Mouse (Mus musculus) ES-E14 (cell line): ENCODE results near the gene Rhbg. TPM values are rescaled to one million over a fixed set of nuclear protein-coding genes. Genes with fewer than 3 reads are reported as not detected.

Experiments
- DNase-seq: peaks from one replicate; pipeline ENCODE4 v3.0.0-alpha.2; 2013; ENCODE audit warnings: low read depth, low spot score
- H3K27ac ChIP-seq: 2 replicates; pipeline ENCODE4 v1.5.1; 2012; ENCODE audit warnings: low read depth, mild to moderate bottlenecking, low read length, moderate library complexity, mixed read lengths; ENCODE audit not compliant: poor library complexity, insufficient read depth, severe bottlenecking
- H3K36me3 ChIP-seq: 2 replicates; pipeline ENCODE4 v1.6.1; 2012; ENCODE audit warnings: mild to moderate bottlenecking, low read length, moderate library complexity, mixed read lengths; ENCODE audit not compliant: control insufficient read depth, poor library complexity, insufficient read depth, severe bottlenecking
- H3K4me1 ChIP-seq, 2 experiments: fragments of 150-350 bp in 1 of 2; sonication (generic) in 1 of 2; 2 replicates each; pipeline ENCODE4 v1.6.1; 2012; ENCODE audit warnings: low read length in 2 of 2, mild to moderate bottlenecking in 1 of 2, mixed read lengths in 1 of 2; ENCODE audit not compliant: control insufficient read depth in 2 of 2, insufficient read depth in 2 of 2, poor library complexity in 1 of 2
- H3K4me3 ChIP-seq, 2 experiments: fragments of 150-350 bp in 1 of 2; sonication (generic) in 1 of 2; 2 replicates each; pipeline ENCODE4 v1.5.1; 2012; ENCODE audit warnings: low read length in 2 of 2, low read depth in 1 of 2, mild to moderate bottlenecking in 1 of 2, mixed read lengths in 1 of 2; ENCODE audit not compliant: insufficient read depth in 1 of 2, poor library complexity in 1 of 2, severe bottlenecking in 1 of 2
- H3K9ac ChIP-seq: 2 replicates; pipeline ENCODE4 v1.6.1; 2012; ENCODE audit warnings: low read depth, mild to moderate bottlenecking, low read length, mixed read lengths; ENCODE audit not compliant: poor library complexity, insufficient read depth, severe bottlenecking
- H3K9me3 ChIP-seq: fragments of 150-350 bp; sonication (generic); 2 replicates; pipeline ENCODE4 v1.6.1; 2012; ENCODE audit warnings: low read depth, mild to moderate bottlenecking, low read length; ENCODE audit not compliant: control insufficient read depth, insufficient read depth
- CHD2 ChIP-seq: IDR thresholded peaks from 2 replicates; pipeline ENCODE4 v1.6.1; 2014; ENCODE audit warnings: mild to moderate bottlenecking, low read depth, low read length, inconsistent platforms
- HCFC1 ChIP-seq: IDR thresholded peaks from 2 replicates; pipeline ENCODE4 v1.6.1; 2012; ENCODE audit warnings: low read length, inconsistent platforms, borderline replicate concordance; ENCODE audit not compliant: insufficient read depth
- MAFK ChIP-seq: IDR thresholded peaks from 2 replicates; pipeline ENCODE4 v1.6.1; 2014; ENCODE audit warnings: mild to moderate bottlenecking, low read depth, low read length, inconsistent platforms; ENCODE audit not compliant: insufficient read depth
- ZC3H11A ChIP-seq: IDR thresholded peaks from 2 replicates; pipeline ENCODE4 v1.6.1; 2012; ENCODE audit warnings: low read depth, mild to moderate bottlenecking, inconsistent platforms, low read length, borderline replicate concordance
- ZNF384 ChIP-seq: IDR thresholded peaks from 2 replicates; pipeline ENCODE4 v1.6.1; 2012; ENCODE audit warnings: low read depth, low read length, inconsistent platforms
- in situ Hi-C, 2 experiments: fragments of 600-800 bp; cut with MboI; formaldehyde crosslinking; loops; one replicate each; pipeline ENCODE4 v1.15.1; 2025; ENCODE audit warnings: low sequenced_read_pairs in 2 of 2, inconsistent platforms in 1 of 2; ENCODE audit not compliant: unreplicated experiment in 2 of 2
- total RNA-seq: library from RNA; depleted of rRNA; stranded (reverse); fragments of 300-350 nt; gene quantifications from 2 replicates; pipeline ENCODE4 v1.2.3, GENCODE M21; 2012

Gene Rhbg
- total RNA-seq, 1 experiment: 3.4 TPM

GRCm38 (mm10) chr3:88244071-88244470 is 10.4 kb downstream of the Rhbg start:
- H3K4me1 ChIP-seq: peaks cover 4 to 11% of the 10 kb centered on the region in 2 experiments; a peak in 2 of 4 replicates
- in situ Hi-C loops: loop anchor here (5.0 to 10.0 kb wide), 2 partner anchors 49 to 52 kb away; no protein-coding TSS in a partner anchor
- no peaks in the 10 kb centered on the region for H3K9me3 ChIP-seq
- H3K27ac ChIP-seq: no peak overlapping the region
- no peak for DNase-seq
- no peaks in the 10 kb centered on the region for H3K36me3 ChIP-seq
- TF ChIP-seq MAFK (no peak), ZC3H11A (no peak; the same call in 1 of the 2 replicates), ZNF384 (no peak), HCFC1 (no peak), CHD2 (no peak)
- no peak overlapping the region for H3K4me3 ChIP-seq
- H3K9ac ChIP-seq: no peak overlapping the region

GRCm38 (mm10) chr3:88242531-88242930 is 12.0 kb downstream of the Rhbg start:
- Histone ChIP-seq H3K4me3 (no peak overlapping the region), H3K9ac (no peak overlapping the region), H3K27ac (no peak overlapping the region), H3K36me3 (no peaks in the 10 kb centered on the region), H3K4me1 (peaks cover 0 to 2% of the 10 kb centered on the region in 2 experiments; a peak in 1 of 4 replicates), H3K9me3 (no peaks in the 10 kb centered on the region)
- in situ Hi-C loops: loop anchor here (5.0 to 10.0 kb wide), 2 partner anchors 48 to 50 kb away; no protein-coding TSS in a partner anchor
- no peak for DNase-seq
- TF ChIP-seq MAFK (no peak), ZC3H11A (peak; percentile 66; the same call in 1 of the 2 replicates)

GRCm38 (mm10) chr3:88241045-88241786 is 13.3 kb downstream of the Rhbg start:
- H3K36me3 ChIP-seq: no peaks in the 10 kb centered on the region
- H3K9ac ChIP-seq: no peak overlapping the region; the same call in 1 of the 2 replicates
- H3K9me3 ChIP-seq: no peaks in the 10 kb centered on the region
- in situ Hi-C loops: loop anchor here (5.0 to 10.0 kb wide), 2 partner anchors 46 to 49 kb away; no protein-coding TSS in a partner anchor
- TF ChIP-seq CHD2 (no peak), HCFC1 (no peak), MAFK (no peak), ZC3H11A (no peak), ZNF384 (no peak)
- peak overlapping the region; percentile 11 to 24; a peak in 2 of 4 replicates for H3K4me3 ChIP-seq
- peaks cover 0 to 2% of the 10 kb centered on the region in 2 experiments; a peak in 2 of 4 replicates for H3K4me1 ChIP-seq
- DNase-seq: no peak
- H3K27ac ChIP-seq: no peak overlapping the region

GRCm38 (mm10) chr3:88239446-88239845 is 15.1 kb downstream of the Rhbg start:
- H3K9ac ChIP-seq: no peak overlapping the region
- DNase-seq: no peak
- peaks cover 0 to 4% of the 10 kb centered on the region in 2 experiments; a peak in 3 of 4 replicates for H3K4me1 ChIP-seq
- no peaks in the 10 kb centered on the region for H3K9me3 ChIP-seq
- in situ Hi-C loops: no loop called here
- H3K4me3 ChIP-seq: no peak overlapping the region
- no peak for TF ChIP-seq ZC3H11A
- TF ChIP-seq CHD2: no peak
- TF ChIP-seq MAFK: no peak
- TF ChIP-seq ZNF384: no peak
- TF ChIP-seq HCFC1: no peak
- H3K36me3 ChIP-seq: no peaks in the 10 kb centered on the region
- no peak overlapping the region for H3K27ac ChIP-seq
